In genomic region chr13:101490961-101491360, GRCm38 (mm10) we compare ENCODE assay signal across 18 mouse cellular contexts.
DNase-seq lines count a peak whose midpoint lies in the region; ATAC-seq lines count a peak whose summit lies in the region.
"Had no signal": no experiment of that assay in that cellular context is flagged by ENCODE, and none has a peak within 500 bp of the region (broad histone marks: within the 10 kb centered on the region; RNA-seq: fewer than 3 reads in every experiment).

No protein-coding gene starts in this region.

- intact Hi-C loops in heart, postnatal 36 days (cut with DNase I), result no loop called here
- intact Hi-C loops in left cerebral cortex, postnatal 25 days (cut with DNase I), result loop anchor here (2.0 to 5.0 kb wide), 4 partner anchors 40 to 598 kb away; no protein-coding TSS in a partner anchor

- no peak overlapping the region for H3K9ac ChIP-seq in heart, embryonic 13.5 days
- H3K9ac ChIP-seq in midbrain, embryonic 13.5 days (replicated peaks), result no peak overlapping the region
- H3K9ac ChIP-seq: limb, embryonic 13.5 days; liver, embryonic 15.5 days had no signal

- ATAC-seq in heart, embryonic 13.5 days (ENCODE audit: extremely low read depth, insufficient number of reproducible peaks, low FRiP score, low TSS enrichment), result no peak
- ATAC-seq in frontal cortex, adult (ENCODE audit: low TSS enrichment), result peak; percentile 80
- no peak for ATAC-seq in midbrain, embryonic 13.5 days
- ATAC-seq: forebrain, embryonic 14.5 days; hindbrain, embryonic 16.5 days had no signal

- H3K4me2 ChIP-seq in heart, embryonic 13.5 days, result 0 out of 2 replicates have a peak overlapping the region, but pooled peaks have one; percentile 13
- no peak overlapping the region for H3K4me2 ChIP-seq in midbrain, embryonic 13.5 days (replicated peaks)
- H3K4me2 ChIP-seq: limb, embryonic 13.5 days; liver, embryonic 15.5 days had no signal

- no peak for DNase-seq in heart, postnatal 36 days
- DNase-seq in A20 (ENCODE audit: low read depth, low spot score), result peak; percentile 6
- peak; percentile 54 to 94 for DNase-seq in left cerebral cortex, postnatal 25 days (ENCODE audit: low spot score in 2 of 2)
- DNase-seq in kidney, adult 18-20 months, result no peak
- DNase-seq in gastrocnemius, postnatal 10 days, result no peak
- DNase-seq: cerebellum, adult 8-10 months; gastrocnemius, postnatal 25 days; kidney, adult 11 months; kidney, postnatal 25 days; lung, postnatal 10 days had no signal

- WGBS in heart, embryonic 13.5 days, result 49% methylated on average over 5 of the region's 5 CpGs
- whole genome bisulfite sequencing in midbrain, embryonic 13.5 days, result 86% methylated on average over 5 of the region's 5 CpGs

- no peaks in the 10 kb centered on the region for H3K36me3 ChIP-seq in heart, embryonic 13.5 days
- no peaks in the 10 kb centered on the region for H3K36me3 ChIP-seq in midbrain, embryonic 13.5 days
- H3K36me3 ChIP-seq: G1E; limb, embryonic 13.5 days; liver, embryonic 15.5 days had no signal

- 0 out of 2 replicates have a peak, but pooled peaks cover under 1% of the 10 kb centered on the region for H3K9me3 ChIP-seq in heart, embryonic 13.5 days
- H3K9me3 ChIP-seq in midbrain, embryonic 13.5 days, result no peaks in the 10 kb centered on the region
- H3K9me3 ChIP-seq: G1E; limb, embryonic 13.5 days; liver, embryonic 15.5 days had no signal

- no peak overlapping the region for H3K4me3 ChIP-seq in heart, embryonic 13.5 days
- H3K4me3 ChIP-seq in midbrain, embryonic 13.5 days (replicated peaks), result no peak overlapping the region
- H3K4me3 ChIP-seq: limb, embryonic 13.5 days; liver, embryonic 15.5 days had no signal

- H3K27me3 ChIP-seq in heart, embryonic 13.5 days (replicated peaks), result no peaks in the 10 kb centered on the region
- no peaks in the 10 kb centered on the region for H3K27me3 ChIP-seq in midbrain, embryonic 13.5 days
- H3K27me3 ChIP-seq: limb, embryonic 13.5 days had no signal

- peak overlapping the region; percentile 28; the same call in 1 of the 2 replicates for H3K27ac ChIP-seq in heart, embryonic 13.5 days (replicated peaks)
- no peak overlapping the region for H3K27ac ChIP-seq in midbrain, embryonic 13.5 days
- H3K27ac ChIP-seq: limb, embryonic 13.5 days; liver, embryonic 15.5 days had no signal

- peaks cover 23% of the 10 kb centered on the region for H3K4me1 ChIP-seq in heart, embryonic 13.5 days
- peaks cover 7% of the 10 kb centered on the region for H3K4me1 ChIP-seq in midbrain, embryonic 13.5 days (replicated peaks)
- H3K4me1 ChIP-seq: limb, embryonic 13.5 days; liver, embryonic 15.5 days had no signal

Comparison
In these comparisons a context has a peak if more than half of its experiments do, and no peak if none do; other contexts are left out.
1. DNase-seq: peak in A20 (single experiment) and left cerebral cortex, postnatal 25 days (2 of 2); none in heart, postnatal 36 days (0 of 2), kidney, adult 18-20 months (single experiment) and gastrocnemius, postnatal 10 days (single experiment).